Mouse (Mus musculus) neural tube, embryonic 14.5 days (tissue): ENCODE results near the gene Il25. TPM values are rescaled to one million over a fixed set of nuclear protein-coding genes. Genes with fewer than 3 reads are reported as not detected.
"Not testable (repeated sequence)": the region's sequence is repeated elsewhere in the genome, so short reads cannot be mapped to it uniquely, and the experiment has no call there.

ENCODE experiments used
- ATAC-seq: fragments of 200-750 bp; cut with Nextera tagmentation; 2 replicates; pipeline ENCODE4 v1.8.0; 2017; ENCODE audit warnings: low read depth, mild to moderate bottlenecking, moderate TSS enrichment, moderate library complexity
- H3K27ac ChIP-seq: fragments of 300-500 bp; sonication (generic); 2 replicates; pipeline ENCODE4 v1.5.1; 2014; ENCODE audit warnings: low read depth, mild to moderate bottlenecking, control low read depth, low read length, moderate library complexity, mixed read lengths
- H3K27me3 ChIP-seq: fragments of 300-500 bp; sonication (generic); 2 replicates; pipeline ENCODE4 v1.6.1; 2014; ENCODE audit warnings: low read length; ENCODE audit not compliant: control insufficient read depth, insufficient read depth
- H3K36me3 ChIP-seq: fragments of 300-500 bp; sonication (generic); 2 replicates; pipeline ENCODE4 v1.6.1; 2014; ENCODE audit warnings: low read length, mixed read lengths; ENCODE audit not compliant: control insufficient read depth, insufficient read depth
- H3K4me1 ChIP-seq: fragments of 300-500 bp; sonication (generic); 2 replicates; pipeline ENCODE4 v1.6.1; 2014; ENCODE audit warnings: low read length; ENCODE audit not compliant: control insufficient read depth, insufficient read depth
- H3K4me2 ChIP-seq: fragments of 300-500 bp; sonication (generic); 2 replicates; pipeline ENCODE4 v1.6.1; 2014; ENCODE audit warnings: mild to moderate bottlenecking, low read depth, low read length, control low read depth
- H3K4me3 ChIP-seq: fragments of 300-500 bp; sonication (generic); 2 replicates; pipeline ENCODE4 v1.5.1; 2014; ENCODE audit warnings: low read depth, low read length, control low read depth, mixed read lengths
- H3K9ac ChIP-seq: fragments of 300-500 bp; sonication (generic); replicated peaks from 2 replicates; pipeline ENCODE4 v1.6.1; 2014; ENCODE audit warnings: low read depth, mild to moderate bottlenecking, control low read depth, low read length, mixed read lengths
- H3K9me3 ChIP-seq: fragments of 300-500 bp; sonication (generic); 2 replicates; pipeline ENCODE4 v1.6.1; 2016; ENCODE audit warnings: low read length; ENCODE audit not compliant: control insufficient read depth
- WGBS: fragments of 180-500 bp; shearing (Covaris S2); extraction: QIAGEN DNeasy Blood & Tissue Kit; methylation state at CpG from one replicate; pipeline ENCODE4 v1.1.7; 2014; 5-methylcytosine and 5-hydroxymethylcytosine counted together
- polyA plus RNA-seq: library from polyadenylated mRNA; unstranded; fragments of >200 nt; fragmentation: Nextera tagmentation; extraction: Ambion mirVana; gene quantifications from 2 replicates; pipeline ENCODE4 v1.2.1, GENCODE M21; 2014

Gene Il25
- polyA plus RNA-seq, 1 experiment from 2014 or later, result 0.39 TPM

DNA sequence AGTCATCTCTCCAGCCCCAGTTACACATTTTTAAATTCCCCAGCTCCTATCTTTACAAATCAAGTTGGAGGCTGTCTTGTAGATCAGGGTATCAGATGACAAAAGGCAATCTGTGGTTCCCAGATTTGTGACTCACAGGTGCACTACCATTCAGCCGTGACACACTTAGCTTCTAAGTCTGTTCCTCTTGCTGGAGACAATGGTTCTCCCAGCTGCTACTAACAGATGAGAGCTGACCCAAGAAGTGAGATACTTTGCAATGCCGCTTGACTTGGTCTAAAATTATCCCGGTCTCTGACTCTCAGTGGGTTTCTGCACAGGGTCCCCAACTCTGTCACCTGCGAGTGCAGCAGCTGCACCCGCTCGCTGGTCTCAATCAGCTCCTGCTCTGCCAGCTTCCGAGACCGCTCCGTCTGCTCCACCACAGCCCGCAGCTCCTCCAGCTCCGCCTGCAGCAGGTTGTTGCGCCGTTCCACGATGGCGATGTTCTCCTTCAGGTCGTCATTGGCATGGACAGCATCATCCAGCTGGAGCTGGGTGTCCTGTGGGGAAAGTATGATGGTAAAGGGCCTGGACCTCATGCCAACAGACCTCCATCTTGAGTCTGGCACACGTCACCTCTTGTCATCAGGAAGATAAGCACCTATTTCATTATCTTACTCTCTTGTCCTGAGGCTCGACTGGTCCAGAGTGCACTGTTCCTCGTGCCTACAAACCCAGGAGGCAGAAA is 13.6 kb downstream of the Il25 start:
- H3K4me2 ChIP-seq, result no peak overlapping the region
- no peaks in the 10 kb centered on the region for H3K9me3 ChIP-seq
- H3K27ac ChIP-seq, result no peak overlapping the region
- H3K9ac ChIP-seq, result no peak overlapping the region
- H3K27me3 ChIP-seq, result no peaks in the 10 kb centered on the region
- no peak for ATAC-seq
- WGBS, result 88% methylated on average over 19 of the region's 19 CpGs
- H3K36me3 ChIP-seq, result no peaks in the 10 kb centered on the region
- no peaks in the 10 kb centered on the region for H3K4me1 ChIP-seq
- H3K4me3 ChIP-seq, result no peak overlapping the region

DNA sequence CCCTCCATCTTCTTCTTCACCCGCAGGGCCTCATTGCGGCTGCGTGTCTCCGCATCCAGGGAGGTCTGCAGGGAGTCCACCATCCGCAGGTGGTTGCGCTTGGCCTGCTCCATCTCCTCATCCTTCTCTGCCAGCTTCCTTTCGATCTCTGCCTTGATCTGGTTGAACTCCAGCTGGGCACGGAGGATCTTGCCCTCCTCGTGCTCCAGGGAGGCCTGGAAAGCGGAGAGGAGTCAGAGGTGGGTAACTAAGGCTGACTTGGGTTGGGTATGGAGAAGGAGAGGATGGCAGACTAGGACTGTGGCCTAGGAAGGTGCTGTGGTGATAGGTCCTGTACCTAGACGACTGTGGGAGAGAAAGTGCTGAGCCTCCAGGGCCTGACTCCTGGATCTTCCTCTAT is 14.5 kb downstream of the Il25 start:
- H3K4me1 ChIP-seq, H3K9ac ChIP-seq, ATAC-seq, H3K4me2 ChIP-seq, H3K4me3 ChIP-seq, H3K36me3 ChIP-seq, H3K27ac ChIP-seq, H3K27me3 ChIP-seq, H3K9me3 ChIP-seq: not testable (repeated sequence)
- WGBS, result 88% methylated on average over 7 of the region's 11 CpGs

- no peaks in the 10 kb centered on the region for H3K27me3 ChIP-seq
- H3K4me2 ChIP-seq, result no peak overlapping the region
- WGBS, result 94% methylated on average over 9 of the region's 9 CpGs
- H3K36me3 ChIP-seq, result no peaks in the 10 kb centered on the region
- H3K9ac ChIP-seq, result no peak overlapping the region
- no peak overlapping the region for H3K27ac ChIP-seq
- H3K4me3 ChIP-seq, result no peak overlapping the region
- no peaks in the 10 kb centered on the region for H3K4me1 ChIP-seq
- H3K9me3 ChIP-seq, result no peaks in the 10 kb centered on the region
- no peak for ATAC-seq
Measured at GRCm38 (mm10) chr14:54948781-54949180, 16.3 kb downstream of the Il25 start.

DNA sequence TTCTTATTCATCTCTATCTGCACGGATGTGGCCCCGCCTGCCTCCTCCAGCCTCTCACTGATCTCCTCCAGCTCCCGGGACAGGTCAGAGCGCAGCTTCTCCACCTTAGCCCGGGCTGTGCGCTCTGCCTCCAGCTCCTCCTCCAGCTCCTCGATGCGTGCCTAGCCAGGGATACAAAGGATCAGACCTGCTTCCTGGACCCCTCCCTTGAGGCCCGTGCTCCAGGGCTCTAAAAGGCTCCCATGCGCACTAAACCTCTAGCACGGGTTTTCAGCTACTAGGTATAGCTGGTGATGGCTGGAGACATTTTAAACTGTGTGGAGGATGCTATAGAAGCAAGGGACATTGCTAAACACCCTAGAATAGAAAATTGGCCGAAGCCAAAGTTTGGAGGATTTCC is 18.0 kb downstream of the Il25 start:
- no peak overlapping the region for H3K4me2 ChIP-seq
- H3K9ac ChIP-seq, result no peak overlapping the region
- 64% methylated on average over 12 of the region's 12 CpGs for WGBS
- no peaks in the 10 kb centered on the region for H3K36me3 ChIP-seq
- no peaks in the 10 kb centered on the region for H3K9me3 ChIP-seq
- H3K27me3 ChIP-seq, result no peaks in the 10 kb centered on the region
- no peak for ATAC-seq
- H3K27ac ChIP-seq, result no peak overlapping the region
- no peak overlapping the region for H3K4me3 ChIP-seq
- no peaks in the 10 kb centered on the region for H3K4me1 ChIP-seq

DNA sequence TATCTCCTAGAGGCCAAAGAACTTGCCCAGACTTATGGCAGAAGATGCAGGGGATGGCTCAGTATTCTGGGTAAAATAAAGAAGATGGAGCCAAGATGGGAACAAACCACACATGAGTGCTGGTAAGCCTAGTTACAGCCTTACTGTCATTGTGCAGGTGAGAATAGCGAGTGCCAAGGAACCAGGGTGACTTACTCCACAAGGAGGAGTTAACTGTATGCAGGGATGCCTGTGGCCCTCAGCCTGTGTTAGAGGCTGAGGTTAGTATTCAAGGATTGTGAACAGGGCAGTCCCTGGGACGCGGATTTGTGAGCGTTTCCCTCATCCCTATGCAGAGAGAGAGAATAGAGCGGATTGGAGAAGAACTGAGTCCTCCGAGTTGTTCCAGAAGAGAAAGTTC is 19.1 kb downstream of the Il25 start:
- Histone ChIP-seq H3K36me3 (no peaks in the 10 kb centered on the region), H3K4me3 (no peak overlapping the region), H3K27ac (no peak overlapping the region), H3K9ac (no peak overlapping the region), H3K4me1 (no peaks in the 10 kb centered on the region), H3K9me3 (no peaks in the 10 kb centered on the region), H3K4me2 (no peak overlapping the region), H3K27me3 (no peaks in the 10 kb centered on the region)
- no peak for ATAC-seq
- WGBS, result 86% methylated on average over 6 of the region's 6 CpGs

GRCm38 (mm10) chr14:54953664-54954206 is 21.2 kb downstream of the Il25 start:
- no peak overlapping the region for H3K9ac ChIP-seq
- no peak for ATAC-seq
- 92% methylated on average over 8 of the region's 8 CpGs for WGBS
- H3K4me2 ChIP-seq, result no peak overlapping the region
- no peak overlapping the region for H3K4me3 ChIP-seq
- no peaks in the 10 kb centered on the region for H3K36me3 ChIP-seq
- H3K27me3 ChIP-seq, result no peaks in the 10 kb centered on the region
- H3K27ac ChIP-seq, result no peak overlapping the region
- no peaks in the 10 kb centered on the region for H3K9me3 ChIP-seq
- H3K4me1 ChIP-seq, result no peaks in the 10 kb centered on the region

- H3K4me3 ChIP-seq, result no peak overlapping the region
- H3K4me2 ChIP-seq, result no peak overlapping the region
- WGBS, result 87% methylated on average over 3 of the region's 3 CpGs
- no peaks in the 10 kb centered on the region for H3K36me3 ChIP-seq
- H3K4me1 ChIP-seq, result no peaks in the 10 kb centered on the region
- no peak overlapping the region for H3K27ac ChIP-seq
- ATAC-seq, result no peak
- H3K27me3 ChIP-seq, result no peaks in the 10 kb centered on the region
- no peaks in the 10 kb centered on the region for H3K9me3 ChIP-seq
- H3K9ac ChIP-seq, result no peak overlapping the region
Measured at GRCm38 (mm10) chr14:54954474-54954873, 22.0 kb downstream of the Il25 start.

- no peaks in the 10 kb centered on the region for H3K27me3 ChIP-seq
- 86% methylated on average over 3 of the region's 3 CpGs for WGBS
- ATAC-seq, result no peak
Measured at GRCm38 (mm10) chr14:54955481-54955880, 23.0 kb downstream of the Il25 start.

DNA sequence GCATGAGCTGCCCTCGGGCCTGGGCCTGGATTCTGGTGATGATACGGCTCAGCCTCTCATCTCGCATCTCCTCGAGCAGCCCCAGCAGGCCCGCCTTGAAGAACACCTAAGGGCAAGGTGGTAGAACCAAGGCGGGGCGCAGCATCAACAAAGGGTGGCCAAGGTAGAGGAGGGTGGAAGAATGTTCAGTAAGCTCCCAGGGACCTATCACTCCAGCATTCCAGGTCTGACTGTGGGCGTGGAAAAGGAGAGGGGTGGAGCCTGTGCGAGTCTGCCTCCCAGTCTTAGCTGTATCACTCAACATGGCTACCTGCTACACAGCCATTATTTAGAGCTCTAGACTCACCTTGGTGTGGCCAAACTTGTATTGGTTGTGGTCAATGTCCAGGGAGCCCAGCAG is 24.0 kb downstream of the Il25 start:
- no peak overlapping the region for H3K4me2 ChIP-seq

More at GRCm38 (mm10) chr14:54955481-54955880, 23.0 kb downstream of the Il25 start:
- Histone ChIP-seq H3K4me1 (no peaks in the 10 kb centered on the region), H3K9me3 (no peaks in the 10 kb centered on the region), H3K27ac (no peak overlapping the region), H3K4me3 (no peak overlapping the region), H3K4me2 (no peak overlapping the region), H3K36me3 (no peaks in the 10 kb centered on the region), H3K9ac (no peak overlapping the region)

More for the DNA sequence above, 24.0 kb downstream of the Il25 start:
- Histone ChIP-seq H3K4me3 (no peak overlapping the region), H3K27me3 (no peaks in the 10 kb centered on the region), H3K36me3 (no peaks in the 10 kb centered on the region), H3K9ac (no peak overlapping the region), H3K27ac (no peak overlapping the region), H3K9me3 (no peaks in the 10 kb centered on the region), H3K4me1 (no peaks in the 10 kb centered on the region)
- 93% methylated on average over 9 of the region's 9 CpGs for WGBS
- no peak for ATAC-seq
